Mouse (Mus musculus) CH12.LX (cell line): ENCODE results near the gene A830031A19Rik. TPM values are rescaled to one million over a fixed set of nuclear protein-coding genes. Genes with fewer than 3 reads are reported as not detected.

Experiments used
- DNase-seq: peaks from one replicate; pipeline ENCODE4 v3.0.0-alpha.2; 2013; ENCODE audit errors: extremely low read depth
- H3K27ac ChIP-seq: 2 replicates; pipeline ENCODE4 v1.5.1; 2012; ENCODE audit warnings: low read depth, mild to moderate bottlenecking, control low read depth, moderate library complexity; ENCODE audit not compliant: insufficient read depth
- H3K27me3 ChIP-seq: replicated peaks from 2 replicates; pipeline ENCODE3; 2012; ENCODE audit warnings: inconsistent platforms
- H3K36me3 ChIP-seq, 2 experiments: replicated peaks in 1 of 2; 2 replicates each; pipeline versions ENCODE3 to v1.6.1; 2012; ENCODE audit warnings: inconsistent platforms in 1 of 2, low read length in 1 of 2, mild to moderate bottlenecking in 1 of 2, mixed read lengths in 1 of 2, moderate library complexity in 1 of 2; ENCODE audit not compliant: control insufficient read depth in 1 of 2, insufficient read depth in 1 of 2
- H3K4me1 ChIP-seq, 2 experiments: 2 replicates each; pipeline ENCODE4 v1.6.1; 2012; ENCODE audit warnings: inconsistent platforms in 1 of 2, moderate library complexity in 1 of 2; ENCODE audit not compliant: insufficient read depth in 2 of 2, control insufficient read depth in 1 of 2
- H3K4me2 ChIP-seq: 2 replicates; pipeline ENCODE4 v1.6.1; 2012; ENCODE audit warnings: low read depth, mild to moderate bottlenecking, control low read depth; ENCODE audit not compliant: poor library complexity, insufficient read depth, severe bottlenecking
- H3K4me3 ChIP-seq, 3 experiments: fragments of 150-350 bp in 1 of 3; sonication (generic) in 1 of 3; replicated peaks in 1 of 3; 2 replicates each; pipeline versions ENCODE3 to v1.5.1; 2011 to 2012; ENCODE audit warnings: low read depth in 2 of 3, low read length in 2 of 3, mild to moderate bottlenecking in 2 of 3, moderate library complexity in 2 of 3, control low read depth in 1 of 3, improper control_type of control experiment in 1 of 3, inconsistent platforms in 1 of 3, mixed read lengths in 1 of 3; ENCODE audit not compliant: poor library complexity in 1 of 3
- H3K79me2 ChIP-seq: replicated peaks from 2 replicates; pipeline ENCODE4 v1.6.1; 2012; ENCODE audit warnings: mild to moderate bottlenecking, moderate library complexity; ENCODE audit not compliant: control insufficient read depth, poor library complexity, insufficient read depth, severe bottlenecking; ENCODE audit errors: extremely low read depth
- H3K9ac ChIP-seq: 2 replicates; pipeline ENCODE4 v1.6.1; 2012; ENCODE audit warnings: low read depth, mild to moderate bottlenecking, control low read depth, moderate library complexity; ENCODE audit not compliant: insufficient read depth
- H3K9me3 ChIP-seq: replicated peaks from 2 replicates; pipeline ENCODE3; 2012; ENCODE audit warnings: low read length, inconsistent platforms, mixed read lengths
- BHLHE40 ChIP-seq: IDR thresholded peaks from 2 replicates; pipeline ENCODE4 v1.6.1; 2011; ENCODE audit warnings: mild to moderate bottlenecking, low read depth, low read length, improper control_type of control experiment
- CHD1 ChIP-seq: IDR thresholded peaks from 2 replicates; pipeline ENCODE4 v1.6.1; 2012; ENCODE audit warnings: low read depth, low read length, improper control_type of control experiment, inconsistent platforms
- CHD2 ChIP-seq: IDR thresholded peaks from 2 replicates; pipeline ENCODE4 v1.6.1; 2011; ENCODE audit warnings: low read length, improper control_type of control experiment
- CTCF ChIP-seq, 2 experiments: IDR thresholded peaks in 1 of 2; conservative IDR thresholded peaks in 1 of 2; 2 replicates each; pipeline ENCODE4 v1.5.1; 2011 to 2012; ENCODE audit warnings: low read depth in 2 of 2, low read length in 2 of 2, improper control_type of control experiment in 1 of 2, inconsistent platforms in 1 of 2, mild to moderate bottlenecking in 1 of 2, moderate library complexity in 1 of 2
- ELF1 ChIP-seq: IDR thresholded peaks from 2 replicates; pipeline ENCODE4 v1.6.1; 2014; ENCODE audit warnings: low read depth, mild to moderate bottlenecking, inconsistent platforms, low read length, improper control_type of control experiment
- ETS1 ChIP-seq: conservative IDR thresholded peaks from 2 replicates; pipeline ENCODE4 v1.6.1; 2012; ENCODE audit warnings: low read depth, mild to moderate bottlenecking, inconsistent platforms, low read length, improper control_type of control experiment, moderate library complexity
- HCFC1 ChIP-seq: IDR thresholded peaks from 2 replicates; pipeline ENCODE4 v1.6.1; 2012; ENCODE audit warnings: low read depth, mild to moderate bottlenecking, inconsistent platforms, low read length, improper control_type of control experiment
- JUN ChIP-seq: IDR thresholded peaks from 2 replicates; pipeline ENCODE4 v1.6.1; 2011; ENCODE audit warnings: low read depth, mild to moderate bottlenecking, low read length, improper control_type of control experiment, moderate library complexity; ENCODE audit not compliant: insufficient read depth
- MAX ChIP-seq: IDR thresholded peaks from 2 replicates; pipeline ENCODE4 v1.6.1; 2011; ENCODE audit warnings: low read length, improper control_type of control experiment
- MAZ ChIP-seq: IDR thresholded peaks from 2 replicates; pipeline ENCODE4 v1.6.1; 2012; ENCODE audit warnings: low read depth, mild to moderate bottlenecking, inconsistent platforms, low read length, improper control_type of control experiment, moderate library complexity
- MEF2A ChIP-seq: IDR thresholded peaks from 2 replicates; pipeline ENCODE4 v1.6.1; 2014; ENCODE audit warnings: low read depth, mild to moderate bottlenecking, inconsistent platforms, low read length, improper control_type of control experiment, borderline replicate concordance
- MXI1 ChIP-seq: IDR thresholded peaks from 2 replicates; pipeline ENCODE4 v1.6.1; 2011; ENCODE audit warnings: mild to moderate bottlenecking, low read depth, low read length, improper control_type of control experiment
- MYC ChIP-seq: IDR thresholded peaks from 2 replicates; pipeline ENCODE4 v1.6.1; 2011; ENCODE audit warnings: low read depth, mild to moderate bottlenecking, improper control_type of control experiment, low read length
- NRF1 ChIP-seq: IDR thresholded peaks from 2 replicates; pipeline ENCODE4 v1.6.1; 2014; ENCODE audit warnings: low read depth, mild to moderate bottlenecking, inconsistent platforms, low read length, improper control_type of control experiment, moderate library complexity
- RAD21 ChIP-seq: IDR thresholded peaks from 2 replicates; pipeline ENCODE4 v1.6.1; 2011; ENCODE audit warnings: low read depth, mild to moderate bottlenecking, low read length, improper control_type of control experiment, moderate library complexity
- SIN3A ChIP-seq: IDR thresholded peaks from 2 replicates; pipeline ENCODE4 v1.6.1; 2012; ENCODE audit warnings: low read length, improper control_type of control experiment, inconsistent platforms
- SMC3 ChIP-seq: IDR thresholded peaks from 2 replicates; pipeline ENCODE4 v1.6.1; 2011; ENCODE audit warnings: low read depth, low read length, improper control_type of control experiment
- UBTF ChIP-seq: IDR thresholded peaks from 2 replicates; pipeline ENCODE4 v1.6.1; 2012; ENCODE audit warnings: low read depth, mild to moderate bottlenecking, inconsistent platforms, low read length, improper control_type of control experiment, moderate library complexity
- ZMIZ1 ChIP-seq: IDR thresholded peaks from 2 replicates; pipeline ENCODE4 v1.6.1; 2012; ENCODE audit warnings: low read depth, mild to moderate bottlenecking, inconsistent platforms, low read length, improper control_type of control experiment
- ZNF384 ChIP-seq: IDR thresholded peaks from 2 replicates; pipeline ENCODE4 v1.6.1; 2012; ENCODE audit warnings: low read depth, low read length, improper control_type of control experiment, inconsistent platforms
- dilution Hi-C: fragments of 300-500 bp; cut with MboI; formaldehyde crosslinking; loops from 2 replicates; pipeline ENCODE4 v1.14.3; 2020; ENCODE audit warnings: low sequenced_read_pairs; ENCODE audit not compliant: extremely low pct_unique_long_range_greater_than_20kb, extremely low pct_ligation_motif_present
- in situ Hi-C: fragments of 300-500 bp; cut with MboI; formaldehyde crosslinking; loops from 3 replicates; pipeline ENCODE4 v1.14.3; 2019; ENCODE audit warnings: low sequenced_read_pairs, low pct_ligation_motif_present, low pct_unique_long_range_greater_than_20kb, mixed read lengths
- polyA plus RNA-seq: library from polyadenylated mRNA; unstranded; fragments of >175 nt; gene quantifications from 2 replicates; pipeline ENCODE4 v1.2.1, GENCODE M21; 2012; ENCODE audit warnings: low read depth; ENCODE audit not compliant: insufficient read length
- total RNA-seq, 2 experiments: library from RNA; depleted of rRNA; stranded (reverse); fragments of 300-350 nt in 1 of 2; fragments of >200 nt in 1 of 2; gene quantifications; 2 replicates each; pipeline ENCODE4 v1.2.3; 2012 to 2014

Gene A830031A19Rik
- total and polyA plus RNA-seq, 3 experiments: not detected

DNA sequence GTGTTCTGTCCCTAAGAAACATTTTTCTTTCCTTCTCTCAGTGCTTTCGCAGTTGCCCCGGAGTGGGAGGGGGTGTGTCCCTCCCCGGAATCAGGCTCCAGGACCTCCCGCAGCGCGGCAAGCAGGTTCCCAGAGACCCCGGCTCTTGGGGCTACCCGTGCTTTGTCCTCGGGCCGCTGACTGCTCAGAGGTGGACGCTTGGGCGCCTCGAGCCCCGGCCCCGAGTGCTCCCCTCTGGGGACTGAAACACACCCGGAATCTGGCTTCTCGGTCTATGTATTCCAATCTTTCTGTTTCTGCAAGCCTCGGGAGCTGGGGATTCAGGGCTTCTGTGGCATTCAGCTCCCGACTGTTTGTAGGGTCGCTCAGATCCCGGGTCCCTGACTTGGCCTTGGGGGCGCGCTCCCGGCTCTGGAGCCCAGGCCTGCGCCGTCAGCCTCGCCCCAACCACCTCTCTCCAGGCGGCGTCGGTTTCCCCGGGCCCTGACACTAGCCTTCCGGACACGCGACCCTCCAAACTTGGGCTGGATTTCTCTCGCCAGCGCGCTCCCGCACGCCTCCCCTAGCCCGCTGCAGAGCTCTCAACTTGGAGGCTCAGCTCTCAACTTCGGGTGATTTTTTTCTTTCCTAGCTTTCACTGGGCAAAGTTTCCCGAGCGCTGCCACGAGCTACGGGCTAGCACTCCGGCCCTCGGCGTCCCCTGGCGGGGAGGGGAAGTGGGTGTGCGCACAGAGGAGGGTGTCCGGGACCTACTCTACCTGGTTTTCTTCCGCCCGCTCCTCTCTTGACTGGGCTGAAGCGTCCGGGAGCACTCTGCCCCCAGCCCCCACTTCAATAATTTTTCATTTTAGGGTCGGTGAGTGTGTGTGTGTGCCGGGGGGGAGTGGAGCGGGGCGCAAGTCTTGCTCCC, 2.2 kb upstream of the A830031A19Rik start:
- Histone ChIP-seq H3K4me3 (peak overlapping the region; percentile 51 to 93 (median 76)), H3K27ac (no peak overlapping the region), H3K36me3 (no peaks in the 10 kb centered on the region), H3K4me1 (peaks cover 0 to 6% of the 10 kb centered on the region in 2 experiments; a peak in 2 of 4 replicates), H3K9me3 (no peaks in the 10 kb centered on the region), H3K27me3 (no peaks in the 10 kb centered on the region), H3K4me2 (peak overlapping the region; percentile 98), H3K79me2 (no peaks in the 10 kb centered on the region), H3K9ac (peak overlapping the region; percentile 34)
- dilution Hi-C loops (no loop called here), in situ Hi-C loops (no loop called here)
- peak; percentile 47 for TF ChIP-seq MXI1
- TF ChIP-seq RAD21: peak; percentile 11
- TF ChIP-seq ZNF384: peak; percentile 33; the same call in 1 of the 2 replicates
- TF ChIP-seq MYC: peak; percentile 74; the same call in 1 of the 2 replicates
- no peak for TF ChIP-seq ZMIZ1
- TF ChIP-seq CTCF (conservative IDR thresholded peaks at IDR 0.05 in 1 of 2, IDR thresholded peaks at IDR 0.05 in 1 of 2; ENCODE audit: low read depth in 2 of 2, low read length in 2 of 2): peak in 1 of 2 experiments; percentile 58; a peak in 2 of 4 replicates
- no peak for TF ChIP-seq CHD2
- TF ChIP-seq SMC3: peak; percentile 36
- 0 out of 2 replicates have a peak, but pooled peaks have one; percentile 42 for TF ChIP-seq MEF2A
- TF ChIP-seq ELF1: peak; percentile 58
- TF ChIP-seq SIN3A: peak; percentile 2; the same call in 1 of the 2 replicates
- no peak for TF ChIP-seq CHD1
- peak; percentile 69 for TF ChIP-seq MAX
- TF ChIP-seq ETS1: 0 out of 2 replicates have a peak, but pooled peaks have one; percentile 19
- TF ChIP-seq HCFC1: peak; percentile 46; the same call in 1 of the 2 replicates
- TF ChIP-seq UBTF: peak; percentile 97
- TF ChIP-seq NRF1: no peak
- TF ChIP-seq JUN: no peak
- peak; percentile 54; the same call in 1 of the 2 replicates for TF ChIP-seq BHLHE40
- TF ChIP-seq MAZ: peak; percentile 81; the same call in 1 of the 2 replicates
- peak; percentile 77 for DNase-seq
